Mouse (Mus musculus): Measurements from ENCODE around the gene Fam71b.

DNA sequence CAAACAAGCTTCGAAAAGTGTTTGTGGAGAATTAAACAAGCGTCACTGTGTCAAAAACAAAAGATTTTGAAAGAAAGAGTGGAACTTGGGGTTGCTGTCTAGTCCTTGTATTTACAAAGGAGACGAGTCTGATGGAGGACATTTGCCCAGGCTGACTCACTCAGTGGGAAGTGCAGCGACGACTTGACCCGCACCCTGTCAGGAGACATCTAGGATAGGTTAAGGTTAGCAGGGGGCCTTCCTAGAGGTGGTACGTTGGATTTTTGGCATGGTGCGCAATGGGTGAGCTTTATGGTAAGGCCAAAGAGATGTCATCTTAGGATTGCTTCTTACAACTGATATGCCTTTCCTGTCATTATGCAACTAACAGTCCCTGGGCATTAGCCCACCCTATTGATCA lies 9.3 kb upstream of the Fam71b start:
- TF ChIP-seq CTCF (IDR thresholded peaks at IDR 0.05; ENCODE audit: extremely low read depth, insufficient read depth, insufficient read length, insufficient replicate concordance) = no peak
- TF ChIP-seq POLR2A (IDR thresholded peaks at IDR 0.05; ENCODE audit: low read depth, low read length) = no peak
